Mouse (Mus musculus) erythroblast, embryonic 14.5 days (primary cell): ENCODE results near the gene Ppp1r10.
"Not testable (repeated sequence)": the region's sequence is repeated elsewhere in the genome, so short reads cannot be mapped to it uniquely, and the experiment has no call there.

Experiments
- GATA1 ChIP-seq: IDR thresholded peaks from 2 replicates; pipeline ENCODE4 v1.6.1; 2012; ENCODE audit warnings: low read length, inconsistent platforms, mixed read lengths
- TAL1 ChIP-seq: IDR thresholded peaks from 3 replicates; pipeline ENCODE4 v1.6.1; 2012; ENCODE audit warnings: low read length, inconsistent platforms, mixed read lengths

DNA sequence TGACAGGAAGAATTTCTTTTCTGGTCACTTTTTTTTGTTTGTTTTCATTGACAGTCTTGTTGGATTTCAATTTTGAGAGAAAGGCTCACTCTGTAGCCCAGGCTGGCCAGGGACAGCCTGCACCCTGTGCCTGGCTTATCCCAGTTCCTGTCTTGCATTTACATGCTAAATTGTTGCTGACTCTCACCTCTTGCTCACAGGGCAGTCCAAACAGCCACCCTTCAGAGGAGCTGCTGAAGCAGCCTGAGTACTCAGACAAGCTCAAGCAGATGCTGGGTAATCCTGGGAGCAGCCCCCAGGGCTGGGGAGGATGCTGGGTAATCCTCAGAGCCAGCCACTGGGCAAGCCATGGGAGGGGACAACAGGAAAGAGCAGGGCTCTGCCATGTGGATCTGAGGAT lies 34.7 kb downstream of the Ppp1r10 start:
- not testable (repeated sequence) for TF ChIP-seq GATA1, TAL1
